ENCODE assay signal across 9 mouse cellular contexts in genomic region chr11:119043761-119044550, GRCm38 (mm10). TPM values are rescaled to one million over a fixed set of nuclear protein-coding genes. Genes with fewer than 3 reads are reported as not detected.
DNase-seq lines count a peak whose midpoint lies in the region; ATAC-seq lines count a peak whose summit lies in the region.
"Had no signal": no experiment of that assay in that cellular context is flagged by ENCODE, and none has a peak within 500 bp of the region (broad histone marks: within the 10 kb centered on the region; RNA-seq: fewer than 3 reads in every experiment).

No protein-coding gene starts in this region.

- H3K9me3 ChIP-seq in heart, embryonic 10.5 days = no peaks in the 10 kb centered on the region
- H3K9me3 ChIP-seq in heart, embryonic 16.5 days (replicated peaks; ENCODE audit: control insufficient read depth, low read length) = no peaks in the 10 kb centered on the region

- no peak overlapping the region for H3K9ac ChIP-seq in heart, embryonic 16.5 days (ENCODE audit: low read length)

- H3K4me2 ChIP-seq in heart, embryonic 16.5 days (ENCODE audit: low read depth, low read length) = peak overlapping the region; percentile 47

- peaks cover 81% of the 10 kb centered on the region for H3K4me1 ChIP-seq in heart, embryonic 10.5 days
- peaks cover 40% of the 10 kb centered on the region for H3K4me1 ChIP-seq in heart, embryonic 16.5 days (ENCODE audit: control insufficient read depth, insufficient read depth, low read length)

- 3% methylated on average over 10 of the region's 10 CpGs for WGBS in heart, embryonic 10.5 days
- WGBS in heart, embryonic 16.5 days = 7% methylated on average over 10 of the region's 10 CpGs

- no peak for ATAC-seq in heart, embryonic 16.5 days (replicated peaks; ENCODE audit: extremely low read depth, insufficient read depth, low FRiP score)
- ATAC-seq in monocyte, adult 5-6 weeks (replicated peaks; ENCODE audit: insufficient number of reproducible peaks, low FRiP score, low TSS enrichment, poor library complexity, severe bottlenecking) = no peak
- no peak for ATAC-seq in megakaryocyte progenitor cell, adult 5-6 weeks (replicated peaks; ENCODE audit: poor library complexity)

- DNase-seq in heart, embryonic 10.5 days (ENCODE audit: low spot score) = no peak
- DNase-seq in heart, adult 9 months (ENCODE audit: low spot score in 2 of 2) = no peak
- DNase-seq in right cerebral cortex, postnatal 25 days = peak; percentile 17
- DNase-seq in right cerebral cortex, adult 18-20 months = no peak
- peak; percentile 57 for DNase-seq in splenic B cell, adult 2 months (ENCODE audit: low read depth, low spot score)

- peak overlapping the region; percentile 45 for H3K4me3 ChIP-seq in heart, embryonic 10.5 days
- peak overlapping the region; percentile 27; the same call in 1 of the 2 replicates for H3K4me3 ChIP-seq in heart, embryonic 16.5 days (ENCODE audit: low read length)

- no peak overlapping the region for H3K27ac ChIP-seq in heart, embryonic 10.5 days
- H3K27ac ChIP-seq in heart, embryonic 16.5 days (ENCODE audit: low read length) = no peak overlapping the region

- H3K27me3 ChIP-seq in heart, embryonic 10.5 days (ENCODE audit: insufficient read depth, poor library complexity, severe bottlenecking) = peaks cover 89% of the 10 kb centered on the region
- peaks cover 68% of the 10 kb centered on the region for H3K27me3 ChIP-seq in heart, embryonic 16.5 days (ENCODE audit: control insufficient read depth, insufficient read depth, low read length)
- H3K27me3 ChIP-seq in splenic B cell, adult 2 months (ENCODE audit: control insufficient read depth, insufficient read depth, low read length, poor library complexity, severe bottlenecking) = peaks cover 4% of the 10 kb centered on the region

- peaks cover 3% of the 10 kb centered on the region for H3K36me3 ChIP-seq in heart, embryonic 10.5 days
- peaks cover 3% of the 10 kb centered on the region for H3K36me3 ChIP-seq in heart, embryonic 16.5 days (ENCODE audit: control insufficient read depth, insufficient read depth)
- no peaks in the 10 kb centered on the region for H3K36me3 ChIP-seq in splenic B cell, adult 2 months (ENCODE audit: control insufficient read depth, insufficient read depth, low read length, poor library complexity, severe bottlenecking)

RNA-seq across cellular contexts. Expression of gene Cbx8, which starts 3.2 kb away (rescaled TPM):
- 9.1 and 9.7 TPM in 2 replicates for polyA plus RNA-seq in heart, embryonic 10.5 days (2016; fragmentation: Nextera tagmentation; extraction: Ambion mirVana)
- 7.0 and 7.5 TPM in 2 replicates for polyA plus RNA-seq in heart, embryonic 16.5 days (2015; fragmentation: Nextera tagmentation; extraction: Ambion mirVana)
- 2.7 to 7.3 TPM (median 4.7 TPM) in 3 replicates for total RNA-seq in monocyte, adult 5-6 weeks (2017)
- total RNA-seq in megakaryocyte progenitor cell, adult 5-6 weeks (2015) = 1.9 and 2.1 TPM in 2 replicates
- 2.7 and 3.6 TPM in 2 replicates for total RNA-seq in megakaryocyte progenitor cell, adult 5-6 weeks (2017)

RNA-seq across cellular contexts. Expression of gene Cbx2, which starts 21.2 kb away (rescaled TPM):
- polyA plus RNA-seq in heart, embryonic 10.5 days (2016; fragmentation: Nextera tagmentation; extraction: Ambion mirVana) = 37.4 and 56.0 TPM in 2 replicates
- 15.0 and 15.3 TPM in 2 replicates for polyA plus RNA-seq in heart, embryonic 16.5 days (2015; fragmentation: Nextera tagmentation; extraction: Ambion mirVana)
- total RNA-seq in monocyte, adult 5-6 weeks (2017) = 0.75 to 2.7 TPM (median 2.2 TPM) in 3 replicates
- total RNA-seq in megakaryocyte progenitor cell, adult 5-6 weeks (2015) = 1.8 and 2.8 TPM in 2 replicates
- total RNA-seq in megakaryocyte progenitor cell, adult 5-6 weeks (2017) = 3.0 and 3.2 TPM in 2 replicates

RNA-seq across cellular contexts. Expression of gene Cbx4, which starts 42.1 kb away (rescaled TPM):
- polyA plus RNA-seq in heart, embryonic 10.5 days (2016; fragmentation: Nextera tagmentation; extraction: Ambion mirVana) = 8.9 and 9.0 TPM in 2 replicates
- polyA plus RNA-seq in heart, embryonic 16.5 days (2015; fragmentation: Nextera tagmentation; extraction: Ambion mirVana) = 11.5 and 12.6 TPM in 2 replicates
- total RNA-seq in monocyte, adult 5-6 weeks (2017) = 35.2 to 45.8 TPM (median 42.2 TPM) in 3 replicates
- 19.9 and 21.5 TPM in 2 replicates for total RNA-seq in megakaryocyte progenitor cell, adult 5-6 weeks (2015)
- total RNA-seq in megakaryocyte progenitor cell, adult 5-6 weeks (2017) = 24.8 and 25.4 TPM in 2 replicates

RNA-seq across cellular contexts. Expression of gene Enpp7, which starts 56.0 kb away (rescaled TPM):
- not detected in 2 replicates for polyA plus RNA-seq in heart, embryonic 10.5 days (2016; fragmentation: Nextera tagmentation; extraction: Ambion mirVana)
- polyA plus RNA-seq in heart, embryonic 16.5 days (2015; fragmentation: Nextera tagmentation; extraction: Ambion mirVana) = 0.12 TPM in 1 of 2 replicates, not detected in the other
- total RNA-seq in monocyte, adult 5-6 weeks (2017) = not detected in 3 replicates
- not detected in 2 replicates for total RNA-seq in megakaryocyte progenitor cell, adult 5-6 weeks (2015)
- not detected in 2 replicates for total RNA-seq in megakaryocyte progenitor cell, adult 5-6 weeks (2017)
- total RNA-seq: layer of hippocampus, postnatal 10 days had no signal

Comparison
In these comparisons a context has a peak if more than half of its experiments do, and no peak if none do; other contexts are left out.
1. DNase-seq: peak in right cerebral cortex, postnatal 25 days (single experiment) and splenic B cell, adult 2 months (single experiment); none in heart, embryonic 10.5 days (single experiment), heart, adult 9 months (0 of 2) and right cerebral cortex, adult 18-20 months (single experiment).